Mouse (Mus musculus) left cerebral cortex, adult 18-20 months (tissue): ENCODE data around the gene Grb7. TPM values are rescaled to one million over a fixed set of nuclear protein-coding genes. Genes with fewer than 3 reads are reported as not detected.

ENCODE experiments used
- DNase-seq, 2 experiments: peaks; one replicate each; pipeline ENCODE4 v3.0.0; 2021 to 2022; ENCODE audit warnings: low spot score in 2 of 2, mixed read lengths in 1 of 2
- total RNA-seq, 2 experiments: library from RNA; stranded (reverse); gene quantifications; 2 replicates each; pipeline ENCODE4 v1.2.3; 2021

Gene Grb7
- total RNA-seq, 2 experiments from 2014 or later = 3.6 to 4.3 TPM

DNA sequence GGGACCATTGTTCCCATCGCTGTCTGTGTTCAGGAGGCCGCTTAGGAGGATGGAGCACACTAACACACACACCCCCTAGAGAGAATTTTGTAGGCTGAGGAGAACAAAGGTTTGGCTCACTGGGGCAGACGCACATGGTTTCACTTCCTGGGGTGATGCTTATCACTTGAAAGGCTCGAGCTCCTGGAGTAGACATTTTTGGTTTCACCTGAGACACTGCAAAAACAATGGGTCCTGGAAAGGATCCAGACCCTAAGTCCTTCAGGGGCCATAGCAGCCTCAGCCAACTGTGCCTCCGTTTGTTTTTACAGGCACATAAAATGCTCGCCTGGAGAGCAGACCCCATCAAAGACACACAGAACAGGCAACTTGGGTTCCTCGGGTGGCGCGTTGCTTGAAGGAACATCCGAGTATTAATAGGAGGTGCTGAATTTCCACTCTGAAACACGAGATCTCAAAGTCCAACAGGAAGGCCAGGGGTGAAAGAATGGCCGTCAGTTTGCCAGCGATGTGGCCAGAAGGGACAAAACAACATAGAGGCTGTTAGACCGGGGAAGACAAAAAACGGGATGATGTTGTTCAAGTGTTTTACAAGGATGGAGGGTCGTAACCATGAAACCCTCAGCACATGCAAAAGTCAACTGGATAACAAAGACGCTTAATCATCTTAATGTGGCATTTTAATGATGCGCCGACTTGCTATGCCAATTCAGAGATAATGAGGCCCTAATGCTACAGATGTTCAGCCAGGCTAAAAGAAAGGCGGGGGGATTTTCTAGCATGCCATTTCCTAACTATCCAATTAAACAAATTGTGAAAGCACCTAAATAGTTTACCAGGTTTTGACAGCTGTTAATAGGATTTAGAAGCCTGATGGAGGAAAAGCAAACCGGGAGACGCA, 51.4 kb downstream of the Grb7 start:
- DNase-seq = no peak

DNA sequence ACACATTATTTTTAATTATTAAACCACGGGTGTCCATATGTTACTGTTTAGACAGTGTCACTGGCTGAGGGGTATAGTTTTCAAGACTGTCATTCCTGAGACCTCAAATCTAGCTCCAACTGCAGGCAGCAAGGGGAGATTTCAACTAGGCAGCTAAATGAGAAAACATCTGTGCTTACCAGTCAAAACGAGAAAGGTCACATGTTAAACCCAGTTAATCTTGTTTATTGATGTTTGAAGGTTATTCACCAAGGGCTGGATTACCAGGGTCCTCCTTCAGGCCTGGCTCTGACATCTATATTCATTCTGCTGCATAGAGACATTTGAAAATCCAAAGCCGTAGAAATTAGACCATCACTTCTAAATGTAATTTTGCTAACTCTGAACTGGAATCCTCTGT, 58.7 kb downstream of the Grb7 start:
- DNase-seq = no peak

Other genes with a start within 250 kb of the Grb7 start
- gene Cdk12, start 243.3 kb upstream of the Grb7 start, total RNA-seq = 10 to 100 TPM; 34.9 to 36.2 TPM
- gene Neurod2, start 116.7 kb upstream of the Grb7 start, total RNA-seq = 10 to 100 TPM; 70.9 to 73.2 TPM
- 100 to 1,000 TPM; 225 to 310 TPM for gene Ppp1r1b, start 98.0 kb upstream of the Grb7 start, total RNA-seq
- 10 to 100 TPM; 39.8 to 40.9 TPM for gene Stard3, start 88.0 kb upstream of the Grb7 start, total RNA-seq
- gene Tcap, start 62.6 kb upstream of the Grb7 start, total RNA-seq = 1 to 10 TPM; 6.9 to 8.1 TPM
- gene Pnmt, start 59.9 kb upstream of the Grb7 start, total RNA-seq = under 1 TPM; 0.30 to 0.74 TPM
- gene Pgap3, start 45.9 kb upstream of the Grb7 start, total RNA-seq = 10 to 100 TPM in 1 of 2 experiments, 1 to 10 TPM in 1; 9.4 to 10.3 TPM
- gene Erbb2, start 33.9 kb upstream of the Grb7 start, total RNA-seq = 1 to 10 TPM; 2.0 to 2.2 TPM
- gene Mien1, start 7.4 kb upstream of the Grb7 start, total RNA-seq = 100 to 1,000 TPM; 104 to 110 TPM
- under 1 TPM; 0.33 TPM for gene Ikzf3, start 99.6 kb downstream of the Grb7 start, total RNA-seq
- not detected for gene Zpbp2, start 104.7 kb downstream of the Grb7 start, total RNA-seq
- 10 to 100 TPM; 46.0 to 49.4 TPM for gene Ormdl3, start 141.0 kb downstream of the Grb7 start, total RNA-seq
- not detected for gene Lrrc3c, start 151.9 kb downstream of the Grb7 start, total RNA-seq
- 10 to 100 TPM; 11.7 to 12.1 TPM for gene Gm12355, start 179.3 kb downstream of the Grb7 start, total RNA-seq
- not detected for gene Gsdma3, start 180.0 kb downstream of the Grb7 start, total RNA-seq
- gene Gsdma2, start 200.4 kb downstream of the Grb7 start, total RNA-seq = not detected
- gene Gsdma, start 218.0 kb downstream of the Grb7 start, total RNA-seq = under 1 TPM in 1 of 2 experiments, not detected in 1; 0.14 TPM
- gene Psmd3, start 236.2 kb downstream of the Grb7 start, total RNA-seq = 100 to 1,000 TPM; 135 to 138 TPM